Comparison of ENCODE assay signal across 13 mouse cellular contexts in the genomic region with DNA sequence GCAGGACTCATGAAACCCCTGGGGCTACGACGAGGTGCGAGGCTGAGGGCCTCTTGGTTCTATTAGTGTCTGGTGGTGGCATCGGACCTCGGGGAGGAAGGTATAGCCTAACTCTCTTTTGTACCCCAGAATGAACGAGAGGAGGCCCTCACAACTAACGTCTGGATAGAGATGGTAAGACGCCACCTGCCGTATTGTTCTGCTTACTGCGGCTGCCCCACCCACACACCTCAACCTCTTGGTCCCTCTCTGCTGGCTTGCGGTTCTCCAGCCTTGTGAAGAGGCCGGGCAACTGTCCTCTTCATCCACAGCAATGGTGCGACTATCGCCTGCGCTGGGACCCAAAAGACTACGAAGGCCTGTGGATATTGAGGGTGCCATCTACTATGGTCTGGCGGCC. TPM values are rescaled to one million over a fixed set of nuclear protein-coding genes. Genes with fewer than 3 reads are reported as not detected.
A peak's percentile ranks its signal among the peaks of the same experiment; 100 is the strongest.
DNase-seq lines count a peak whose midpoint lies in the region; ATAC-seq and TF ChIP-seq lines count a peak whose summit lies in the region.
"Had no signal": no experiment of that assay in that cellular context is flagged by ENCODE, and none has a peak within 500 bp of the region (broad histone marks: within the 10 kb centered on the region; RNA-seq: fewer than 3 reads in every experiment).

No protein-coding gene starts in this region.

- no peak for DNase-seq in gastrocnemius, adult 2 months
- DNase-seq in gastrocnemius, adult 8-10 months (ENCODE audit: low spot score in 2 of 2), result no peak
- no peak for DNase-seq in lung, embryonic 14.5 days
- no peak for DNase-seq in lung, adult 2 months
- DNase-seq in embryo, embryonic 10 days (ENCODE audit: low spot score), result peak; percentile 46
- no peak for DNase-seq in urinary bladder, adult 2 months (ENCODE audit: low spot score)
- no peak for DNase-seq in layer of hippocampus, adult 9-10 months (ENCODE audit: low spot score)
- DNase-seq: lung, postnatal 36 days; spleen, adult 18-20 months had no signal

- no peaks in the 10 kb centered on the region for H3K9me3 ChIP-seq in lung, embryonic 14.5 days (ENCODE audit: low read depth, low read length)
- H3K9me3 ChIP-seq: neural tube, embryonic 13.5 days had no signal

- H3K4me3 ChIP-seq in gastrocnemius, adult 2 months, result no peak overlapping the region
- H3K4me3 ChIP-seq in lung, embryonic 14.5 days (ENCODE audit: low read depth, low read length), result no peak overlapping the region
- H3K4me3 ChIP-seq in lung, adult 2 months (replicated peaks; ENCODE audit: extremely low read depth, low read depth, low read length), result no peak overlapping the region
- H3K4me3 ChIP-seq: neural tube, embryonic 13.5 days had no signal

- no peaks in the 10 kb centered on the region for H3K4me1 ChIP-seq in lung, embryonic 14.5 days (ENCODE audit: insufficient read depth)
- no peaks in the 10 kb centered on the region for H3K4me1 ChIP-seq in lung, adult 2 months (ENCODE audit: control insufficient read depth, insufficient read depth, low read length)
- H3K4me1 ChIP-seq: neural tube, embryonic 13.5 days had no signal

- H3K9ac ChIP-seq in lung, embryonic 14.5 days, result no peak overlapping the region
- H3K9ac ChIP-seq: neural tube, embryonic 13.5 days had no signal

- 20% methylated on average over 17 of the region's 17 CpGs for WGBS in lung, embryonic 14.5 days
- WGBS in lung, adult 2 months, result 31% methylated on average over 17 of the region's 17 CpGs

- no peak overlapping the region for H3K4me2 ChIP-seq in lung, embryonic 14.5 days
- H3K4me2 ChIP-seq: neural tube, embryonic 13.5 days had no signal

- peaks cover 20% of the 10 kb centered on the region for H3K27me3 ChIP-seq in lung, embryonic 14.5 days (ENCODE audit: insufficient read depth, low read length)

- H3K36me3 ChIP-seq in lung, embryonic 14.5 days (ENCODE audit: insufficient read depth), result no peaks in the 10 kb centered on the region
- H3K36me3 ChIP-seq: neural tube, embryonic 13.5 days had no signal

- peak; percentile 48 for TF ChIP-seq CTCF in gastrocnemius, adult 2 months (IDR thresholded peaks at IDR 0.05)
- 0 out of 2 replicates have a peak, but pooled peaks have one; percentile 20 for TF ChIP-seq CTCF in lung, embryonic 14.5 days (IDR thresholded peaks at IDR 0.05; ENCODE audit: low read depth)
- TF ChIP-seq CTCF in lung, adult 2 months (IDR thresholded peaks at IDR 0.05; ENCODE audit: insufficient read depth, low read length), result no peak

- H3K27ac ChIP-seq in gastrocnemius, adult 2 months, result no peak overlapping the region
- H3K27ac ChIP-seq in lung, embryonic 14.5 days (ENCODE audit: low read depth), result no peak overlapping the region
- H3K27ac ChIP-seq: neural tube, embryonic 13.5 days had no signal

- intact Hi-C loops in gastrocnemius, adult 2 months (cut with DNase I), result loop anchor here (1.0 kb wide), 1 partner anchor 32 kb away; no protein-coding TSS in a partner anchor

- no peak for TF ChIP-seq POLR2A in lung, adult 2 months (IDR thresholded peaks at IDR 0.05; ENCODE audit: borderline replicate concordance, extremely low read depth, low read depth, low read length)

- ATAC-seq in lung, embryonic 14.5 days (ENCODE audit: insufficient read depth), result no peak
- 0 out of 2 replicates have a peak, but pooled peaks have one; percentile 25 for ATAC-seq in megakaryocyte, adult 5-6 weeks (ENCODE audit: poor library complexity, severe bottlenecking)

RNA-seq across cellular contexts. Expression of a gene that starts 1.9 kb away (rescaled TPM):
- total RNA-seq in gastrocnemius, adult 2 months (2021), result not detected
- total RNA-seq in gastrocnemius, adult 8-10 months (2022), result under 1 TPM in 1 of 4 experiments, not detected in 3; 0.13 TPM
- polyA plus RNA-seq in lung, embryonic 14.5 days (2014; fragmentation: Nextera tagmentation; extraction: Ambion mirVana), result not detected in 2 replicates
- 0.24 TPM in 1 of 2 replicates, not detected in the other for polyA plus RNA-seq in lung, adult 2 months (2012; rRNA removed)
- total RNA-seq in megakaryocyte, adult 5-6 weeks (2015), result not detected in 2 replicates
- total RNA-seq in megakaryocyte, adult 5-6 weeks (2017), result not detected in 2 replicates
- polyA plus RNA-seq in urinary bladder, adult 2 months (2012; rRNA removed), result not detected in 2 replicates
- polyA plus RNA-seq: large intestine, adult 2 months had no signal

RNA-seq across cellular contexts. Expression of a gene that starts 7.4 kb away (rescaled TPM):
- total RNA-seq in gastrocnemius, adult 2 months (2021), result 10 to 100 TPM; 53.0 to 57.0 TPM
- 10 to 100 TPM; 51.7 to 54.8 (median 53.8) TPM for total RNA-seq in gastrocnemius, adult 8-10 months (2022)
- 160 and 164 TPM in 2 replicates for polyA plus RNA-seq in lung, embryonic 14.5 days (2014; fragmentation: Nextera tagmentation; extraction: Ambion mirVana)
- polyA plus RNA-seq in lung, adult 2 months (2012; rRNA removed), result 17.2 and 26.6 TPM in 2 replicates
- 75.9 and 81.3 TPM in 2 replicates for total RNA-seq in megakaryocyte, adult 5-6 weeks (2015)
- total RNA-seq in megakaryocyte, adult 5-6 weeks (2017), result 118 and 156 TPM in 2 replicates
- polyA plus RNA-seq in urinary bladder, adult 2 months (2012; rRNA removed), result 69.5 and 72.5 TPM in 2 replicates

RNA-seq across cellular contexts. Expression of a gene that starts 15.9 kb away (rescaled TPM):
- 1 to 10 TPM; 1.8 to 2.3 TPM for total RNA-seq in gastrocnemius, adult 2 months (2021)
- 1 to 10 TPM; 1.9 to 2.9 (median 2.4) TPM for total RNA-seq in gastrocnemius, adult 8-10 months (2022)
- not detected in 2 replicates for polyA plus RNA-seq in lung, embryonic 14.5 days (2014; fragmentation: Nextera tagmentation; extraction: Ambion mirVana)
- polyA plus RNA-seq in lung, adult 2 months (2012; rRNA removed), result 0.56 TPM in 1 of 2 replicates, not detected in the other
- total RNA-seq in megakaryocyte, adult 5-6 weeks (2015), result not detected in 2 replicates
- not detected in 2 replicates for total RNA-seq in megakaryocyte, adult 5-6 weeks (2017)
- not detected in 2 replicates for polyA plus RNA-seq in urinary bladder, adult 2 months (2012; rRNA removed)
- polyA plus RNA-seq: large intestine, adult 2 months had no signal

RNA-seq across cellular contexts. Expression of a gene that starts 23.2 kb away (rescaled TPM):
- total RNA-seq in gastrocnemius, adult 2 months (2021), result not detected
- total RNA-seq in gastrocnemius, adult 8-10 months (2022), result not detected
- not detected in 2 replicates for polyA plus RNA-seq in lung, embryonic 14.5 days (2014; fragmentation: Nextera tagmentation; extraction: Ambion mirVana)
- polyA plus RNA-seq in lung, adult 2 months (2012; rRNA removed), result not detected in 2 replicates
- total RNA-seq in megakaryocyte, adult 5-6 weeks (2015), result not detected in 2 replicates
- not detected in 2 replicates for total RNA-seq in megakaryocyte, adult 5-6 weeks (2017)
- not detected in 2 replicates for polyA plus RNA-seq in urinary bladder, adult 2 months (2012; rRNA removed)
- total RNA-seq: adrenal gland, postnatal 4 days had no signal
- polyA plus RNA-seq: large intestine, adult 2 months had no signal

RNA-seq across cellular contexts. Expression of a gene that starts 50.0 kb away (rescaled TPM):
- total RNA-seq in gastrocnemius, adult 2 months (2021), result not detected
- not detected for total RNA-seq in gastrocnemius, adult 8-10 months (2022)
- polyA plus RNA-seq in lung, embryonic 14.5 days (2014; fragmentation: Nextera tagmentation; extraction: Ambion mirVana), result 0.26 and 0.61 TPM in 2 replicates
- not detected in 2 replicates for polyA plus RNA-seq in lung, adult 2 months (2012; rRNA removed)
- not detected in 2 replicates for total RNA-seq in megakaryocyte, adult 5-6 weeks (2015)
- total RNA-seq in megakaryocyte, adult 5-6 weeks (2017), result not detected in 2 replicates
- polyA plus RNA-seq in urinary bladder, adult 2 months (2012; rRNA removed), result 0.10 TPM in 1 of 2 replicates, not detected in the other
